9 mouse cellular contexts compared by ENCODE assay signal in genomic region chr1:134651268-134651850, GRCm38 (mm10). TPM values are rescaled to one million over a fixed set of nuclear protein-coding genes. Genes with fewer than 3 reads are reported as not detected.
DNase-seq lines count a peak whose midpoint lies in the region; ATAC-seq lines count a peak whose summit lies in the region.
"Had no signal": no experiment of that assay in that cellular context is flagged by ENCODE, and none has a peak within 500 bp of the region (broad histone marks: within the 10 kb centered on the region; RNA-seq: fewer than 3 reads in every experiment).

No protein-coding gene starts in this region.

- H3K9me3 ChIP-seq in kidney, embryonic 14.5 days (ENCODE audit: control insufficient read depth, low read length): no peaks in the 10 kb centered on the region
- H3K9me3 ChIP-seq in stomach, embryonic 16.5 days (replicated peaks; ENCODE audit: control insufficient read depth, low read length): no peaks in the 10 kb centered on the region
- no peaks in the 10 kb centered on the region for H3K9me3 ChIP-seq in liver, embryonic 12.5 days (replicated peaks)

- peak overlapping the region; percentile 6; the same call in 1 of the 2 replicates for H3K4me2 ChIP-seq in kidney, embryonic 14.5 days (replicated peaks; ENCODE audit: low read depth, low read length)
- 0 out of 2 replicates have a peak overlapping the region, but pooled peaks have one; percentile 0 for H3K4me2 ChIP-seq in stomach, embryonic 16.5 days (ENCODE audit: low read depth, low read length)
- H3K4me2 ChIP-seq in liver, embryonic 12.5 days: no peak overlapping the region

- H3K27me3 ChIP-seq in kidney, embryonic 14.5 days (ENCODE audit: control insufficient read depth, insufficient read depth, low read length): peaks cover 19% of the 10 kb centered on the region
- peaks cover 19% of the 10 kb centered on the region for H3K27me3 ChIP-seq in stomach, embryonic 16.5 days (ENCODE audit: control insufficient read depth, insufficient read depth, low read length)
- peaks cover 79% of the 10 kb centered on the region for H3K27me3 ChIP-seq in liver, embryonic 12.5 days (replicated peaks)

- peak; percentile 28 for DNase-seq in layer of hippocampus, adult 9-11 months
- DNase-seq in layer of hippocampus, adult 11-12 months (ENCODE audit: low spot score): no peak
- DNase-seq in A20 (ENCODE audit: low read depth, low spot score): peak; percentile 61
- peak; percentile 77 for DNase-seq in cerebellum, adult 9-11 months
- DNase-seq in adrenal gland, adult 8-10 months: no peak

- no peak overlapping the region for H3K4me3 ChIP-seq in kidney, embryonic 14.5 days (ENCODE audit: low read length)
- H3K4me3 ChIP-seq in stomach, embryonic 16.5 days (replicated peaks; ENCODE audit: low read length): no peak overlapping the region
- H3K4me3 ChIP-seq in liver, embryonic 12.5 days: no peak overlapping the region

- WGBS in kidney, embryonic 14.5 days: 20% methylated on average over 13 of the region's 13 CpGs
- 41% methylated on average over 13 of the region's 13 CpGs for WGBS in stomach, embryonic 16.5 days
- WGBS in liver, embryonic 12.5 days (ENCODE audit: insufficient replicate concordance): 54% methylated on average over 13 of the region's 13 CpGs

- H3K4me1 ChIP-seq in kidney, embryonic 14.5 days (ENCODE audit: control insufficient read depth, insufficient read depth, low read length): peaks cover 20% of the 10 kb centered on the region
- H3K4me1 ChIP-seq in stomach, embryonic 16.5 days (ENCODE audit: control insufficient read depth, insufficient read depth, low read length): peaks cover 12% of the 10 kb centered on the region
- H3K4me1 ChIP-seq in liver, embryonic 12.5 days: peaks cover 14% of the 10 kb centered on the region; the same call in 1 of the 2 replicates

- H3K9ac ChIP-seq in kidney, embryonic 14.5 days (ENCODE audit: low read depth, low read length): no peak overlapping the region
- H3K9ac ChIP-seq in stomach, embryonic 16.5 days (ENCODE audit: low read length): no peak overlapping the region
- no peak overlapping the region for H3K9ac ChIP-seq in liver, embryonic 12.5 days

- H3K36me3 ChIP-seq in kidney, embryonic 14.5 days (ENCODE audit: control insufficient read depth, insufficient read depth, low read length): no peaks in the 10 kb centered on the region
- H3K36me3 ChIP-seq in stomach, embryonic 16.5 days (ENCODE audit: control insufficient read depth, insufficient read depth, low read length): no peaks in the 10 kb centered on the region
- H3K36me3 ChIP-seq in liver, embryonic 12.5 days: no peaks in the 10 kb centered on the region

- peak; percentile 65; the same call in 1 of the 2 replicates for ATAC-seq in kidney, embryonic 14.5 days (ENCODE audit: low FRiP score, low TSS enrichment)
- ATAC-seq in stomach, embryonic 16.5 days (ENCODE audit: insufficient read depth, low FRiP score): peak; percentile 74; the same call in 1 of the 2 replicates
- ATAC-seq in liver, embryonic 12.5 days: no peak

- peak overlapping the region; percentile 49; the same call in 1 of the 2 replicates for H3K27ac ChIP-seq in kidney, embryonic 14.5 days (ENCODE audit: low read depth, low read length)
- no peak overlapping the region for H3K27ac ChIP-seq in stomach, embryonic 16.5 days (ENCODE audit: low read length)
- no peak overlapping the region for H3K27ac ChIP-seq in liver, embryonic 12.5 days
- H3K27ac ChIP-seq: macrophage had no signal

RNA-seq across cellular contexts. Expression of gene Syt2, which starts 4.9 kb away (rescaled TPM):
- polyA plus RNA-seq in kidney, embryonic 14.5 days (2014; fragmentation: Nextera tagmentation; extraction: Ambion mirVana): 1.2 and 1.3 TPM in 2 replicates
- polyA plus RNA-seq in stomach, embryonic 16.5 days (2015; fragmentation: Nextera tagmentation; extraction: Ambion mirVana): 2.2 and 2.6 TPM in 2 replicates
- under 1 TPM; 0.07 to 0.22 (median 0.11) TPM for total RNA-seq in adrenal gland, adult 8-10 months (2022)
- 0.06 and 0.32 TPM in 2 replicates for polyA plus RNA-seq in liver, embryonic 12.5 days (2016; fragmentation: Nextera tagmentation; extraction: Ambion mirVana)
- polyA plus RNA-seq: macrophage had no signal

Comparison
In these comparisons a context has a peak if more than half of its experiments do, and no peak if none do; other contexts are left out.
1. DNase-seq: peak in layer of hippocampus, adult 9-11 months (single experiment), A20 (single experiment) and cerebellum, adult 9-11 months (single experiment); none in layer of hippocampus, adult 11-12 months (single experiment) and adrenal gland, adult 8-10 months (single experiment).